Mouse (Mus musculus): ENCODE measurements around the gene Gm8300. TPM values are rescaled to one million over a fixed set of nuclear protein-coding genes. Genes with fewer than 3 reads are reported as not detected.
"Not testable (repeated sequence)": the region's sequence is repeated elsewhere in the genome, so short reads cannot be mapped to it uniquely, and the experiment has no call there.

The Gm8300 gene
- polyA plus RNA-seq, 1 experiment from 2014 or later, result not detected

DNA sequence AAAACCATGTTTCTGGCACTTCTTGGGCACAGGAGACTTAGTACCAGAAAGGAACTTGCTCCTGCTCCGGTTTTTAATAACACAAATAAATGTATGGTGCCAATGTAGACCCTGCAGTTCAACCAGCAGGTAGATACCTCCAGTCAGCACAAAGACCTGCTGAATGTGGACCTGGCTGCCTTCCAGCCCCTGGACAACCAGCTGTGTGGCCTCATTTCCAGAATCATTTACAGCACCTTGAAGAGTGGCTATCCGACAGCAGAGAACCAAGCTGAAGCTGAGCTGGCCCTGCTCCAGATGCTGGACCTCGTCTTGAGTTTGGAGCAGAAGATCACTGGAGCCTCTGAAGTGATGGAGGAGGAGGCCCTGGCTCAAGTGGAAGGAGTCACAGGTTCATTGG is 5.5 kb downstream of the Gm8300 start:
- not testable (repeated sequence) for H3K4me2 ChIP-seq; H3K27ac ChIP-seq (ENCODE audit: low read depth); H3K4me3 ChIP-seq (ENCODE audit: low read depth, low read length); H3K9me3 ChIP-seq (ENCODE audit: low read depth, low read length); H3K9ac ChIP-seq; H3K27me3 ChIP-seq (ENCODE audit: insufficient read depth, low read length); DNase-seq; ATAC-seq (ENCODE audit: insufficient read depth); H3K36me3 ChIP-seq (ENCODE audit: insufficient read depth); H3K4me1 ChIP-seq (ENCODE audit: insufficient read depth)
- 60% methylated on average over 3 of the region's 3 CpGs for WGBS

DNA sequence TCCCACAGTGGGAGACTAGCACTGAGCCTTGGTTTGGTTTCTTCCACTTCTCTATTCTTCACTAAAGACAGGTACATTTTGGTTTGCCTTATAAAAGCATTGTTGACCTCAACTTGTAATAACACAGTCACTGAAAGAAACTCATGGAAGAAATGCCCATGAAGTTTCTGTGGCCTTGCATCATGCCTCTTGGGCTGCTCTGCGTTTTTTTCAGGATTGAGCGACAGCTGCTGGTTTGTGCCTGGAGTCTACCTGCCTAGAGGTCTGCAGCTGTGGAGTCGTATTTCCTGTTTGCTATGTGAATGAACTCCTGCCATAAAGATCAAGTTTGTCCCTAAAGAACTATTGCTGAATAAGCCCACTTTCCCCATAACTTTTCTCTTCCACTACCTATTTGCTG is 29.8 kb downstream of the Gm8300 start:
- no peak for ATAC-seq (ENCODE audit: insufficient read depth)
- WGBS, result 79% methylated on average over 3 of the region's 3 CpGs
- Histone ChIP-seq H3K9ac (no peak overlapping the region), H3K9me3 (ENCODE audit: low read depth, low read length) (no peaks in the 10 kb centered on the region), H3K4me2 (no peak overlapping the region), H3K36me3 (ENCODE audit: insufficient read depth) (no peaks in the 10 kb centered on the region), H3K4me3 (ENCODE audit: low read depth, low read length) (no peak overlapping the region), H3K27ac (ENCODE audit: low read depth) (no peak overlapping the region), H3K4me1 (ENCODE audit: insufficient read depth) (no peaks in the 10 kb centered on the region), H3K27me3 (ENCODE audit: insufficient read depth, low read length) (no peaks in the 10 kb centered on the region)
- no peak for TF ChIP-seq CTCF (IDR thresholded peaks at IDR 0.05; ENCODE audit: low read depth)
- no peak for DNase-seq

DNA sequence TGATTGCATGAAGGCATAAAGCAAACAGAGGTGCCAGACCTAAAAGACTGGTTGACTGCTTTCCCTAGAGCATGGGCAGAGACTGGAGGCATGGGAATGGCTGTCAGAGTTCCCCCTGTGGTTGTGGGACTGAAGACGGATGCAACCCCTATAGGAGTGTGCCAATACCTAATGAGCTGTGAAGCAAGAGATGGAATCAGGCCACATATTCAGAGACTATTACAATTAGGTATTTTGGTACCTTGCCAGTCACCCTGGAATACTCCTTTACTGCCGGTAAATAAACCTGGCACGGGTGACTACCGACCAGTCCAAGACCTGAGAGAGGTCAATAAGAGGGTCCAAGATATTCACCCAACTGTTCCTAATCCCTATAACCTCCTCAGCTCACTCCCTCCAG is 36.5 kb downstream of the Gm8300 start:
- WGBS, result 91% methylated on average over 4 of the region's 4 CpGs
- DNase-seq; H3K27ac ChIP-seq (ENCODE audit: low read depth); H3K27me3 ChIP-seq (ENCODE audit: insufficient read depth, low read length); H3K4me2 ChIP-seq; H3K4me1 ChIP-seq (ENCODE audit: insufficient read depth); H3K9me3 ChIP-seq (ENCODE audit: low read depth, low read length); ATAC-seq (ENCODE audit: insufficient read depth); H3K4me3 ChIP-seq (ENCODE audit: low read depth, low read length); H3K36me3 ChIP-seq (ENCODE audit: insufficient read depth); H3K9ac ChIP-seq: not testable (repeated sequence)

Other genes with a start within 250 kb of the Gm8300 start
- gene Vipas39, start 248.1 kb upstream of the Gm8300 start, polyA plus RNA-seq (2014; fragmentation: Nextera tagmentation; extraction: Ambion mirVana), result 42.4 and 46.1 TPM in 2 replicates
- 192 and 199 TPM in 2 replicates for gene Ahsa1, start 247.8 kb upstream of the Gm8300 start, polyA plus RNA-seq (2014; fragmentation: Nextera tagmentation; extraction: Ambion mirVana)
- 0.70 and 1.1 TPM in 2 replicates for gene Ism2, start 214.6 kb upstream of the Gm8300 start, polyA plus RNA-seq (2014; fragmentation: Nextera tagmentation; extraction: Ambion mirVana)
- 94.6 and 103 TPM in 2 replicates for gene Sptlc2, start 126.0 kb upstream of the Gm8300 start, polyA plus RNA-seq (2014; fragmentation: Nextera tagmentation; extraction: Ambion mirVana)
- gene Slirp, start 70.4 kb upstream of the Gm8300 start, polyA plus RNA-seq (2014; fragmentation: Nextera tagmentation; extraction: Ambion mirVana), result 287 and 308 TPM in 2 replicates
- 49.8 and 62.9 TPM in 2 replicates for gene Alkbh1, start 70.3 kb upstream of the Gm8300 start, polyA plus RNA-seq (2014; fragmentation: Nextera tagmentation; extraction: Ambion mirVana)
- 126 and 131 TPM in 2 replicates for gene Snw1, start 42.0 kb upstream of the Gm8300 start, polyA plus RNA-seq (2014; fragmentation: Nextera tagmentation; extraction: Ambion mirVana)
- not detected in 2 replicates for gene Gm5788, start 19.6 kb upstream of the Gm8300 start, polyA plus RNA-seq (2014; fragmentation: Nextera tagmentation; extraction: Ambion mirVana)
- not detected in 2 replicates for gene Oog1, start 88.4 kb downstream of the Gm8300 start, polyA plus RNA-seq (2014; fragmentation: Nextera tagmentation; extraction: Ambion mirVana)
- gene Gm4027, start 104.6 kb downstream of the Gm8300 start, polyA plus RNA-seq (2014; fragmentation: Nextera tagmentation; extraction: Ambion mirVana), result not detected in 2 replicates
- gene Gm16381, start 130.3 kb downstream of the Gm8300 start, polyA plus RNA-seq (2014; fragmentation: Nextera tagmentation; extraction: Ambion mirVana), result not detected in 2 replicates